Mouse (Mus musculus) forebrain, embryonic 14.5 days (tissue): ENCODE results near the gene Ppara. TPM values are rescaled to one million over a fixed set of nuclear protein-coding genes. Genes with fewer than 3 reads are reported as not detected.

Experiments
- ATAC-seq: fragments of 200-750 bp; cut with Nextera tagmentation; 2 replicates; pipeline ENCODE4 v1.8.0; 2017; ENCODE audit warnings: mild to moderate bottlenecking, moderate library complexity
- DNase-seq: peaks from one replicate; pipeline ENCODE4 v3.0.0-alpha.2; 2015; ENCODE audit warnings: low spot score
- H3K27ac ChIP-seq: fragments of 300-500 bp; sonication (generic); 2 replicates; pipeline ENCODE4 v1.5.1; 2014; ENCODE audit warnings: low read depth, mild to moderate bottlenecking, control low read depth, low read length, moderate library complexity
- H3K27me3 ChIP-seq: fragments of 300-500 bp; sonication (generic); replicated peaks from 2 replicates; pipeline ENCODE4 v1.6.1; 2014; ENCODE audit warnings: low read length, control low read depth, mixed read lengths; ENCODE audit not compliant: control insufficient read depth, insufficient read depth
- H3K36me3 ChIP-seq: fragments of 300-500 bp; sonication (generic); 2 replicates; pipeline ENCODE4 v1.6.1; 2014; ENCODE audit warnings: low read length, control low read depth; ENCODE audit not compliant: control insufficient read depth, insufficient read depth
- H3K4me1 ChIP-seq: fragments of 300-500 bp; sonication (generic); 2 replicates; pipeline ENCODE4 v1.6.1; 2014; ENCODE audit warnings: antibody characterized with exemption, low read length, control low read depth; ENCODE audit not compliant: control insufficient read depth, insufficient read depth
- H3K4me2 ChIP-seq: fragments of 300-500 bp; sonication (generic); 2 replicates; pipeline ENCODE4 v1.6.1; 2014; ENCODE audit warnings: mild to moderate bottlenecking, control low read depth, low read length
- H3K4me3 ChIP-seq: fragments of 300-500 bp; sonication (generic); 2 replicates; pipeline ENCODE4 v1.5.1; 2014; ENCODE audit warnings: low read depth, low read length, control low read depth
- H3K9ac ChIP-seq: fragments of 300-500 bp; sonication (generic); 2 replicates; pipeline ENCODE4 v1.6.1; 2014; ENCODE audit warnings: mild to moderate bottlenecking, low read length, control low read depth, moderate library complexity
- H3K9me3 ChIP-seq: fragments of 300-500 bp; sonication (generic); replicated peaks from 2 replicates; pipeline ENCODE4 v1.6.1; 2016; ENCODE audit warnings: low read length, control low read depth, mixed read lengths; ENCODE audit not compliant: control insufficient read depth
- WGBS: fragments of 180-500 bp; shearing (Covaris S2); extraction: QIAGEN DNeasy Blood & Tissue Kit; methylation state at CpG from one replicate; pipeline ENCODE4 v1.1.7; 2014; 5-methylcytosine and 5-hydroxymethylcytosine counted together
- polyA plus RNA-seq: library from polyadenylated mRNA; unstranded; fragments of >200 nt; fragmentation: Nextera tagmentation; extraction: Ambion mirVana; gene quantifications from 2 replicates; pipeline ENCODE4 v1.2.1, GENCODE M21; 2014

Ppara gene
- polyA plus RNA-seq = 0.67 and 0.73 TPM in 2 replicates

- H3K4me1 ChIP-seq = peaks cover 4% of the 10 kb centered on the region
- H3K4me2 ChIP-seq = peak within 1 kb of the TSS; percentile 80
- DNase-seq (no peak), ATAC-seq (0 out of 2 replicates have a peak, but pooled peaks have one; percentile 21)
- no peaks in the 10 kb centered on the region for H3K36me3 ChIP-seq
- peak within 1 kb of the TSS; percentile 46 for H3K9ac ChIP-seq
- 6% methylated on average over 28 of the region's 28 CpGs for WGBS
- H3K27me3 ChIP-seq = peaks cover 43% of the 10 kb centered on the region
- H3K4me3 ChIP-seq = peak within 1 kb of the TSS; percentile 55
- no peak within 1 kb of the TSS for H3K27ac ChIP-seq
- no peaks in the 10 kb centered on the region for H3K9me3 ChIP-seq
Measured at GRCm38 (mm10) chr15:85734571-85735033, at the start of gene Ppara. TSS of gene Ppara (plus strand) at chr15:85734983.

- Histone ChIP-seq H3K36me3 (peaks cover 87% of the 10 kb centered on the region), H3K27ac (peak overlapping the region; percentile 23; the same call in 1 of the 2 replicates), H3K27me3 (no peaks in the 10 kb centered on the region), H3K4me1 (peaks cover 7% of the 10 kb centered on the region; the same call in 1 of the 2 replicates), H3K4me2 (no peak overlapping the region), H3K9me3 (no peaks in the 10 kb centered on the region), H3K4me3 (no peak overlapping the region), H3K9ac (no peak overlapping the region)
- DNase-seq (peak; percentile 76), ATAC-seq (peak; percentile 81)
- 58% methylated on average over 11 of the region's 11 CpGs for WGBS
Measured at GRCm38 (mm10) chr15:85686641-85687395, 48.0 kb upstream of the Ppara start.

GRCm38 (mm10) chr15:85687630-85688410, 47.0 kb upstream of the Ppara start:
- DNase-seq (no peak), ATAC-seq (no peak)
- peaks cover 91% of the 10 kb centered on the region for H3K36me3 ChIP-seq
- H3K9me3 ChIP-seq = no peaks in the 10 kb centered on the region
- no peak overlapping the region for H3K4me2 ChIP-seq
- H3K9ac ChIP-seq = no peak overlapping the region
- no peaks in the 10 kb centered on the region for H3K27me3 ChIP-seq
- 79% methylated on average over 15 of the region's 15 CpGs for WGBS
- 0 out of 2 replicates have a peak, but pooled peaks cover 4% of the 10 kb centered on the region for H3K4me1 ChIP-seq
- H3K4me3 ChIP-seq = no peak overlapping the region
- no peak overlapping the region for H3K27ac ChIP-seq

- H3K4me3 ChIP-seq = no peak overlapping the region
- no peak overlapping the region for H3K27ac ChIP-seq
- no peak overlapping the region for H3K4me2 ChIP-seq
- 0 out of 2 replicates have a peak, but pooled peaks cover 4% of the 10 kb centered on the region for H3K4me1 ChIP-seq
- WGBS = 68% methylated on average over 6 of the region's 6 CpGs
- H3K9ac ChIP-seq = no peak overlapping the region
- H3K36me3 ChIP-seq = peaks cover 91% of the 10 kb centered on the region
- no peaks in the 10 kb centered on the region for H3K9me3 ChIP-seq
- no peak for ATAC-seq
- DNase-seq = no peak
- H3K27me3 ChIP-seq = no peaks in the 10 kb centered on the region
Measured at GRCm38 (mm10) chr15:85688734-85689133, 46.0 kb upstream of the Ppara start.

GRCm38 (mm10) chr15:85689523-85689922, 45.3 kb upstream of the Ppara start:
- 90% methylated on average over 6 of the region's 6 CpGs for whole genome bisulfite sequencing
- Histone ChIP-seq H3K9ac (no peak overlapping the region), H3K27ac (no peak overlapping the region), H3K36me3 (peaks cover 91% of the 10 kb centered on the region), H3K27me3 (no peaks in the 10 kb centered on the region), H3K4me1 (0 out of 2 replicates have a peak, but pooled peaks cover 4% of the 10 kb centered on the region), H3K9me3 (no peaks in the 10 kb centered on the region), H3K4me3 (no peak overlapping the region), H3K4me2 (no peak overlapping the region)
- ATAC-seq = no peak
- DNase-seq = no peak

GRCm38 (mm10) chr15:85690058-85690457, 44.7 kb upstream of the Ppara start:
- no peaks in the 10 kb centered on the region for H3K27me3 ChIP-seq
- 0 out of 2 replicates have a peak, but pooled peaks cover 4% of the 10 kb centered on the region for H3K4me1 ChIP-seq
- 80% methylated on average over 6 of the region's 6 CpGs for WGBS
- H3K36me3 ChIP-seq = peaks cover 91% of the 10 kb centered on the region
- no peak overlapping the region for H3K9ac ChIP-seq
- DNase-seq (no peak), ATAC-seq (no peak)
- H3K9me3 ChIP-seq = no peaks in the 10 kb centered on the region
- H3K27ac ChIP-seq = no peak overlapping the region
- no peak overlapping the region for H3K4me2 ChIP-seq
- H3K4me3 ChIP-seq = no peak overlapping the region

GRCm38 (mm10) chr15:85690875-85691274, 43.9 kb upstream of the Ppara start:
- Histone ChIP-seq H3K36me3 (peaks cover 93% of the 10 kb centered on the region), H3K4me3 (no peak overlapping the region), H3K27ac (no peak overlapping the region), H3K4me2 (no peak overlapping the region), H3K9ac (no peak overlapping the region), H3K4me1 (0 out of 2 replicates have a peak, but pooled peaks cover 4% of the 10 kb centered on the region), H3K9me3 (no peaks in the 10 kb centered on the region), H3K27me3 (no peaks in the 10 kb centered on the region)
- no peak for DNase-seq
- 93% methylated on average over 5 of the region's 5 CpGs for WGBS
- ATAC-seq = no peak

- Histone ChIP-seq H3K4me3 (no peak overlapping the region), H3K9me3 (no peaks in the 10 kb centered on the region), H3K4me2 (no peak overlapping the region), H3K36me3 (peaks cover 95% of the 10 kb centered on the region), H3K9ac (no peak overlapping the region), H3K4me1 (no peaks in the 10 kb centered on the region), H3K27ac (no peak overlapping the region), H3K27me3 (no peaks in the 10 kb centered on the region)
- no peak for ATAC-seq
- WGBS = 93% methylated on average over 3 of the region's 3 CpGs
- DNase-seq = no peak
Measured at GRCm38 (mm10) chr15:85693115-85693514, 41.7 kb upstream of the Ppara start.
